Mouse (Mus musculus): Measurements from ENCODE around the gene Ndufa3. TPM values are rescaled to one million over a fixed set of nuclear protein-coding genes. Genes with fewer than 3 reads are reported as not detected.

Gene Ndufa3
- polyA plus RNA-seq, 1 experiment from 2014 or later: 249 TPM

DNA sequence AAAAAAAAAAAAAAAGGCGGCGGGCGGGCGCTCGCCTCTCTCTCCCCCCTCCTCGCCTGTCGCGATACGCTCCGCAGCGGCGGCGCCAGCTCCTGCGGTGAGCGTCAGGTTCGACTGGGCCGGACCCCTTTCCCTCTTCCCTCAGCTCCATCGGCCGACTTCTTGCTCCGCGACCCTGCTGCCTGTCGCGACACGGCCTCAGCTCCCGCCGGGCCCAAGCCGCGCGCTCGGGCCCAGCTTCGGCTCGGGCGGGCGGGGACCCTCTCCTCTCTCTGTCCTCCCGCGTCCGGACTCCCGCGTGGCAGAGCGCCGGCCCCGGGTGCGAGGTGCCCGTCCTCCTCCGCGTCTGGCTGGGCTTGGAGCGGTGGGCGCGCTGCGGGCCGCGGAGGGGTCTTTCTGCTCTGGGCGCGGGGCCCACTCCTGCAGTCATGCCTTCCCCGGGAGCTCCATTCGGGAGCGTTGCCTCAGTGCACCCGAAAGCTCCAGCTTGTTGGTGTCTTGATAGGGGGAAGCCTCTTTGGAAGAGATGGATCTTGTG lies 28.4 kb downstream of the Ndufa3 start:
- Histone ChIP-seq H3K4me3 (ENCODE audit: low read depth, low read length) (peak overlapping the region; percentile 96), H3K27ac (ENCODE audit: low read length) (peak overlapping the region; percentile 96), H3K36me3 (ENCODE audit: control insufficient read depth, insufficient read depth) (peaks cover 14% of the 10 kb centered on the region), H3K4me1 (ENCODE audit: control insufficient read depth, low read depth, low read length) (peaks cover 35% of the 10 kb centered on the region), H3K9ac (ENCODE audit: low read depth, low read length) (peak overlapping the region; percentile 99), H3K27me3 (ENCODE audit: control insufficient read depth, insufficient read depth, low read depth, low read length) (no peaks in the 10 kb centered on the region), H3K4me2 (ENCODE audit: low read depth, low read length) (peak overlapping the region; percentile 91), H3K9me3 (replicated peaks; ENCODE audit: control insufficient read depth, low read length) (no peaks in the 10 kb centered on the region)
- no peak for ATAC-seq (ENCODE audit: low read depth)
- WGBS (ENCODE audit: insufficient replicate concordance): under 1% methylated on average over 53 of the region's 58 CpGs

DNA sequence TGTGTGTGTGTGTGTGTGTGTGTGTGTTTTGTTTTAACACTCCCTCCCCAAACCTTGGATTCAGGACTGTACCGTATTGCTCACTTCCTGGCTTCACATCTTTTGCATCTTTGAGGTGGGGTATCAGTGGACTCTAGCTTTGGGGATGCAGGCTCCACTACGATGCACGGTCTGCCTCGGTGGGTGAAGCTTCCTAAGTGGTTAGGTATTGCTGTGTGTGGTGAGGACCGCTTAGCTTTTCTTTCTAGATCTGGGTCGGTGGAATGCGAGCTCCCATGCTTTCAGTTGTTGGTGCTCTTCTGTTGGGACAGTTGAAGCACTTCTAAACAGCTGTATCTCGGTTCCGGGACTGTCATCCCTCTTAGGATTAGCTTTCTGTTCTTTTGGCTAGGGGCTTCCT lies 29.0 kb downstream of the Ndufa3 start:
- WGBS (ENCODE audit: insufficient replicate concordance): 9% methylated on average over 9 of the region's 9 CpGs
- Histone ChIP-seq H3K4me2 (ENCODE audit: low read depth, low read length) (peak overlapping the region; percentile 91), H3K9me3 (replicated peaks; ENCODE audit: control insufficient read depth, low read length) (no peaks in the 10 kb centered on the region), H3K9ac (ENCODE audit: low read depth, low read length) (peak overlapping the region; percentile 99), H3K27ac (ENCODE audit: low read length) (peak overlapping the region; percentile 96), H3K4me3 (ENCODE audit: low read depth, low read length) (peak overlapping the region; percentile 96), H3K36me3 (ENCODE audit: control insufficient read depth, insufficient read depth) (peaks cover 14% of the 10 kb centered on the region), H3K27me3 (ENCODE audit: control insufficient read depth, insufficient read depth, low read depth, low read length) (no peaks in the 10 kb centered on the region), H3K4me1 (ENCODE audit: control insufficient read depth, low read depth, low read length) (peaks cover 35% of the 10 kb centered on the region)
- ATAC-seq (ENCODE audit: low read depth): no peak

DNA sequence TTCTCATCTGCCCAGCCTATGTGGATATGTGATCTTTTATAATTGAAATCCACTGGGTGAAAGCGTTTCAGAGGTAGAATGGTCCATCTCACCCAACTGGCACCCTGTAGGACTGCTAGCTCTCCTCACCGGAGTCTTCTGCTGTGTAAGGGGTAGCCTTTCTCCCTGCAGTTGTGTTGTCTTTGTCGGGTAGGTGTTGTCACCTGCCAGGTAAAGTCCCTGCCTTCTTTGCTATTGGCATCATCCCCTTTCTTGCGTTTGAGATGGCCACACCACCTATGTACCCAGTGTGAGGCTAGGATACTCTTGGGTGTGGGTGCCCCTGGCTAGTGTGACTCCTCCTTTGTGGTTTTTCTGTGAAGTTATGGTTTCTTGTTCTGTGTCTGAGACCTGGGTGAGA lies 29.5 kb downstream of the Ndufa3 start:
- Histone ChIP-seq H3K9ac (ENCODE audit: low read depth, low read length) (peak overlapping the region; percentile 99), H3K9me3 (replicated peaks; ENCODE audit: control insufficient read depth, low read length) (no peaks in the 10 kb centered on the region), H3K4me1 (ENCODE audit: control insufficient read depth, low read depth, low read length) (peaks cover 35% of the 10 kb centered on the region), H3K4me2 (ENCODE audit: low read depth, low read length) (peak overlapping the region; percentile 91), H3K27ac (ENCODE audit: low read length) (no peak overlapping the region; the same call in 1 of the 2 replicates), H3K4me3 (ENCODE audit: low read depth, low read length) (peak overlapping the region; percentile 96), H3K27me3 (ENCODE audit: control insufficient read depth, insufficient read depth, low read depth, low read length) (no peaks in the 10 kb centered on the region), H3K36me3 (ENCODE audit: control insufficient read depth, insufficient read depth) (peaks cover 18% of the 10 kb centered on the region)
- no peak for ATAC-seq (ENCODE audit: low read depth)
- 50% methylated on average over 4 of the region's 4 CpGs for whole genome bisulfite sequencing (ENCODE audit: insufficient replicate concordance)

DNA sequence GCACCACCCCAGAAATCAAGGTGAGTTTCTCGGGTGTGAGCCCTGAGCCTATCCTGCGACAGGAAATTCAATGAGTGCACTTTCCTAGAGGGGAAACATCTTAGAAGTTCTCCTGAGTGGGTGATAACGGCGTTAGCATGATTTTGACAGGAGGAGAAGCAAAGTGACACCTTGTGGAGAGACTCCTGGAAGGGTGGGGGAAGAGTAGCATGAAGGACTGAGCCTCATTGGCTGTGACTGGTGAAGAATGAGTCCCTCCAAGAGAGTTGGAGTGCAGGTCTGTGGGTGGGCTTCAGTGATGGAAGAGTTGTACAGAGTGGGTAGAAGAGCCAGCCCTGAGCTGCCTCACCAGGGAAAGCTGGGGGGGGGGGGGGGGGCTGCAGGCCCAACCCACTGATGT lies 39.8 kb downstream of the Ndufa3 start:
- Histone ChIP-seq H3K9me3 (replicated peaks; ENCODE audit: control insufficient read depth, low read length) (no peaks in the 10 kb centered on the region), H3K27me3 (ENCODE audit: control insufficient read depth, insufficient read depth, low read depth, low read length) (no peaks in the 10 kb centered on the region), H3K27ac (ENCODE audit: low read length) (no peak overlapping the region), H3K4me3 (ENCODE audit: low read depth, low read length) (no peak overlapping the region), H3K4me1 (ENCODE audit: control insufficient read depth, low read depth, low read length) (no peaks in the 10 kb centered on the region), H3K4me2 (ENCODE audit: low read depth, low read length) (no peak overlapping the region), H3K36me3 (ENCODE audit: control insufficient read depth, insufficient read depth) (peaks cover 92% of the 10 kb centered on the region), H3K9ac (ENCODE audit: low read depth, low read length) (no peak overlapping the region)
- WGBS (ENCODE audit: insufficient replicate concordance): 79% methylated on average over 4 of the region's 4 CpGs
- no peak for ATAC-seq (ENCODE audit: low read depth)

DNA sequence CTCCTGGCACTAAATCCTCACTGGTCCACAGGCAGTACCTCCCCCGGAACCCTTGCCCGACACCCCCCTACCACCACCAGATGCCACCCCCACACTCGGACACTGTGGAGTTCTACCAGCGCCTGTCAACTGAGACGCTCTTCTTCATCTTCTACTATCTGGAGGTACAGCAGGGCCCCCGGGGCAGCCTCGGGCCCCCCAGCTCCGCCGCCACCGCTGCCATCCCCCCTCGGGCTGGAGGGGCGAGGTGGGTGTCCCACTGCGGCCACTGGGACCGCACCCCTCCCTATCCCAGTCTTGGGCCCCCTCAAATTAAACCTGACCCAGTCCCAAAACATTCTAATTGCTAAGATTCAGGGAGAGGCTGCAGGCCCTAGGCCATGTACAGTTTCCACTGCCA lies 41.4 kb downstream of the Ndufa3 start:
- WGBS (ENCODE audit: insufficient replicate concordance): 88% methylated on average over 14 of the region's 14 CpGs
- no peak overlapping the region for H3K4me3 ChIP-seq (ENCODE audit: low read depth, low read length)
- no peak for ATAC-seq (ENCODE audit: low read depth)

DNA sequence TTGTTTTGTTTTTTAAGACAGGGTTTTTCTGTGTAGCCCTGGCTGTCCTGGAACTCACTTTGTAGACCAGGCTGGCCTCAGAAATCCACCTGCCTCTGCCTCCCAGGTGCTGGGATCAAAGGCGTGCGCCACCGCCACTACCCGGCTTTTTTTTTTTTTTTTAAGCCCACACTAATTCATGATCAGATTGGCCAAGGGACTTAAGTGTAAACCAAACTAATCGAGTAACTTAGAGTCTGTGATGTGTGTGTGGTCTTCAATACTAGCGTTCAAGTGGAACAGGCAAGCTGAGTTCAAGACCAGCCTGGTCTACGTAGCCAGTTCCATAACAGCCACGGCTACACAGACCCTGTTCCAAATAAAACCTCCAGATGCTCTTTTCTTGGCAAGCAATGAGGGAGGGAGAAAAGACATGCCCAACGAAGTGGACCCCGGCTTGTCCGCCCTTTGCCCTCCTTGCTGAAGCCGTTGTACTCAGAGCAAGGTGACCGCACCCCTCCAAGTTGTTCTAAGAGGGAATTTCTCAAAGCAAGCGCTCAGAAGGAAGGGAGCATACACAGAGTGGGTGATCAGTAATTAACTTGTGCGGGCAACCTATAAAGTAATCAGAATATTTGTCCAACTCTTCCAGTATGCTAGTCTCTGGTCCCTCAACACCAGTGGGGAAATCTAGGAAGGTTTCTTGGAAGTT lies 47.5 kb downstream of the Ndufa3 start:
- H3K4me3 ChIP-seq (ENCODE audit: low read depth, low read length): peak overlapping the region; percentile 85
- H3K9me3 ChIP-seq (replicated peaks; ENCODE audit: control insufficient read depth, low read length): no peaks in the 10 kb centered on the region
- peaks cover 29% of the 10 kb centered on the region for H3K36me3 ChIP-seq (ENCODE audit: control insufficient read depth, insufficient read depth)
- H3K4me2 ChIP-seq (ENCODE audit: low read depth, low read length): peak overlapping the region; percentile 95
- ATAC-seq (ENCODE audit: low read depth): peak; percentile 17; the same call in 1 of the 2 replicates
- no peaks in the 10 kb centered on the region for H3K27me3 ChIP-seq (ENCODE audit: control insufficient read depth, insufficient read depth, low read depth, low read length)
- H3K4me1 ChIP-seq (ENCODE audit: control insufficient read depth, low read depth, low read length): peaks cover 36% of the 10 kb centered on the region
- peak overlapping the region; percentile 95 for H3K27ac ChIP-seq (ENCODE audit: low read length)
- 20% methylated on average over 15 of the region's 15 CpGs for WGBS (ENCODE audit: insufficient replicate concordance)
- H3K9ac ChIP-seq (ENCODE audit: low read depth, low read length): peak overlapping the region; percentile 93

More for the DNA sequence above, 41.4 kb downstream of the Ndufa3 start:
- Histone ChIP-seq H3K9ac (ENCODE audit: low read depth, low read length) (no peak overlapping the region), H3K4me1 (ENCODE audit: control insufficient read depth, low read depth, low read length) (peaks cover 5% of the 10 kb centered on the region), H3K9me3 (replicated peaks; ENCODE audit: control insufficient read depth, low read length) (no peaks in the 10 kb centered on the region), H3K27ac (ENCODE audit: low read length) (no peak overlapping the region), H3K27me3 (ENCODE audit: control insufficient read depth, insufficient read depth, low read depth, low read length) (no peaks in the 10 kb centered on the region), H3K4me2 (ENCODE audit: low read depth, low read length) (no peak overlapping the region), H3K36me3 (ENCODE audit: control insufficient read depth, insufficient read depth) (peaks cover 86% of the 10 kb centered on the region)

DNA sequence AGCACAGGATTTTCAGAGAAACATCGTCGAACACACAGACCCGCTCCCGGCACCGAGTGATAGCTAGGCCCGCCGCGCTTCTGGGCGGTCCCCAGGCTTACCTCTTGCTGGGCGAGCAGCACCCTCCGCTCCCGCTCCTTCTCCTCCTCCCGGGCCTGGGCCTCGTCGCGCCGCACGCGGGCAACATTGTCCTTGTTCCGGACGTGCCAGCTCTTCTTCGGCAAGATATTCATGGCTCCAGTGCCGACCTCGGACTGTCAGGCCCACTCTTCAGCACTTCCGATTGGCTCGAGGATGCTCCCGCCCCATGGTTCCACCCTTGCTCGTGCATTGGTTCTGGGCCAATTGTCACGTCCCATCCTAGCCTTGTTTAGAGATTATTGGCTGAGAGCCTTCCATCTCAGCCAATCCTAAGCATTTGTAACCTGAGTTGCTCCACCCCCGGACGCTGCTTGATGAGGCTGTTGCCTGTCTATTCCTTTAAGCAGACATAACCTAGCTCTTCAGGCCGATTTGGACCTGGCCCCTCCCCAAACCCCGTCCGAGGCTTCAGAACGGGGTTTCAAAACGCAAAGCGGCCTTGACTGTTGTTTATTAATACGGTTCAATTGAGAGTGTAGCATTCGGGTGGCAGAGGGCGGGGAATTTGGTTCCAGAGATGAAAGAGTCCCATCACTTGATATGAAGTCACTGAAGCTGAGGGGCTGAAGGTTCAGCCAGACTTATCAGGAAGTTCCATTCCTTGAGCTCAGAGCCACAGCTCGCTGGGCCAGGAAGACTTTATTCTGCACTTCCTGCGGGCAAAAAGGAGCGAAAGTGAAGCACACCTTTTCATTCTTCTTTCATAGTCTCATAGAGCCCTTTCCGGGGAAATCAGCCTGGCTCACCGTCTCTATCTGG lies 48.3 kb downstream of the Ndufa3 start, which contains the start of gene Leng1:
Gene Leng1 (minus strand): TSS at position 626 of the 900 bp plus-strand sequence.
- peak within 1 kb of the TSS; percentile 85 for H3K4me3 ChIP-seq (ENCODE audit: low read depth, low read length)
- peak within 1 kb of the TSS; percentile 95 for H3K4me2 ChIP-seq (ENCODE audit: low read depth, low read length)
- peaks cover 21% of the 10 kb centered on the region for H3K36me3 ChIP-seq (ENCODE audit: control insufficient read depth, insufficient read depth)
- H3K27me3 ChIP-seq (ENCODE audit: control insufficient read depth, insufficient read depth, low read depth, low read length): no peaks in the 10 kb centered on the region
- 3% methylated on average over 45 of the region's 45 CpGs for WGBS (ENCODE audit: insufficient replicate concordance)
- no peaks in the 10 kb centered on the region for H3K9me3 ChIP-seq (replicated peaks; ENCODE audit: control insufficient read depth, low read length)
- H3K27ac ChIP-seq (ENCODE audit: low read length): peak within 1 kb of the TSS; percentile 95
- peak; percentile 98 for ATAC-seq (ENCODE audit: low read depth)
- peaks cover 36% of the 10 kb centered on the region for H3K4me1 ChIP-seq (ENCODE audit: control insufficient read depth, low read depth, low read length)
- peak within 1 kb of the TSS; percentile 93 for H3K9ac ChIP-seq (ENCODE audit: low read depth, low read length)

DNA sequence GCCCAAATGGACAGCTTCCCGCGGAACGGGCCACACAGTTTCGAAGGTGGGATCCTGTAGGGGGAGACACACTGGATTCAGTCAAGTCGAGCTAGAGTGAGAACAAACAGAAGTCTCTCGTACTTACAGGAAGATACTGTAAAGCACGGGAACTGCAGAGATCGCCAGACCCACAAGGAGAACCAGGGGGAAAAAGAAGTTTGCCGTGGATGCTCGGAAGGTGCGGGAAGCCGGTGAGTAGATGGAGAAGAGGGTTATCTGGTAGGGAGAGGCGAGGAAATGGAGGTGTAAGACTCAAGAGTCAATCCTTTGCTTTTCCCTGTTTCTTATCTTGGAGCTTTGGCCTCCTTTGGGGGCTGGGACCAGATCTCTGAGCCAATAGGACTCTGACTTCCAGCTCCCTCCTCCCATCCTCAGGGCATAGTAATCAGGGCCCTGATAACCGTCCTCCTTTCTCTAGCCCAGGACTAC lies 49.8 kb downstream of the Ndufa3 start:
- H3K4me2 ChIP-seq (ENCODE audit: low read depth, low read length): peak overlapping the region; percentile 88

More for the DNA sequence above, 49.8 kb downstream of the Ndufa3 start:
- Histone ChIP-seq H3K9ac (ENCODE audit: low read depth, low read length) (peak overlapping the region; percentile 52), H3K4me3 (ENCODE audit: low read depth, low read length) (peak overlapping the region; percentile 85), H3K27me3 (ENCODE audit: control insufficient read depth, insufficient read depth, low read depth, low read length) (no peaks in the 10 kb centered on the region), H3K36me3 (ENCODE audit: control insufficient read depth, insufficient read depth) (peaks cover 9% of the 10 kb centered on the region), H3K9me3 (replicated peaks; ENCODE audit: control insufficient read depth, low read length) (no peaks in the 10 kb centered on the region), H3K27ac (ENCODE audit: low read length) (peak overlapping the region; percentile 51), H3K4me1 (ENCODE audit: control insufficient read depth, low read depth, low read length) (peaks cover 36% of the 10 kb centered on the region)
- WGBS (ENCODE audit: insufficient replicate concordance): 27% methylated on average over 14 of the region's 14 CpGs
- ATAC-seq (ENCODE audit: low read depth): peak; percentile 28
